Mouse (Mus musculus): ENCODE measurements around the gene Oxa1l. TPM values are rescaled to one million over a fixed set of nuclear protein-coding genes. Genes with fewer than 3 reads are reported as not detected.

The Oxa1l gene
- polyA plus RNA-seq, 1 experiment from 2014 or later = 44.2 TPM

DNA sequence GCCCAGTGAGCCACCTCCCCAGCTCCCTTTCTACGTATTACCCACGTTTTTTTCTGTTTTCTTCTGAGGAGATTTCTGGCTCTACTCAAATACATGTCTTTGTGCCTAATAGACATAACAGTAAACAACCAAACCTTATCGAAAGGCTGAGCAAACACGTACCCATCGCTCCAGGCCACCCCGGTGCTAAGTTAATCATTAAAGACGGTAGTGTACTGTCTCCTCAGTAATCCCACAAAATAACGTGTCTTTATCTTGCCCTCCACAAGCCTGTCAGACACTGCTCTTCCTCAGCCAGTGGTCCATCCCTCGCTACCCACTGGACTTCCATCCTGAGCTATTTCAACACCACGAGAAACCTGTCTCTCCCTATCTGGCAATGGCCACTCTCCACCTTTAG, 21.2 kb downstream of the Oxa1l start:
- Histone ChIP-seq H3K27ac (ENCODE audit: low read depth, low read length) (no peak overlapping the region), H3K36me3 (ENCODE audit: control insufficient read depth, insufficient read depth, low read length) (no peaks in the 10 kb centered on the region), H3K9me3 (ENCODE audit: control insufficient read depth, low read length) (no peaks in the 10 kb centered on the region), H3K27me3 (ENCODE audit: control insufficient read depth, insufficient read depth, low read length) (no peaks in the 10 kb centered on the region), H3K4me3 (ENCODE audit: low read depth, low read length) (no peak overlapping the region), H3K4me2 (no peak overlapping the region), H3K9ac (ENCODE audit: low read length) (no peak overlapping the region), H3K4me1 (ENCODE audit: control insufficient read depth, insufficient read depth, low read length) (no peaks in the 10 kb centered on the region; the same call in 1 of the 2 replicates)
- ATAC-seq (ENCODE audit: low FRiP score) (no peak), DNase-seq (ENCODE audit: low spot score, missing footprints) (no peak)
- WGBS = 88% methylated on average over 10 of the region's 10 CpGs

DNA sequence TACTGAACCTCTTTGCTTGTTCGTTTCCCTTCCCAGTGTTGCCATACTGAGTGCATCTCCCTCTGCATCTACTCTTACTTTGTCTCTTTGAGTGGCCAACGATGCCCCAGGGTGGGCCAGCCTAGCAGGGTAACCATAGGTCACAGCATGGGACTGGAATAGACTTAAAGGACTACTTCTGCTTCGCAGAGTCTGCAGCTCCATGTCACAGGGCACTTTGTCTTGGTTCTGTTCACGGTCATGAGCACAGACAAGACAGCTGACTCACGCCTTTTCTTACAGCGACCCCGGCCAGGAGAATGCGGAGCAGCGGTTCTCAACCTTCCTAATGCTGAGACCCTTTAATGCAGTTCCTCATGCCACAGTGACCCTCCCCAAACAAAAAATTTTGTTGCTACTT, 22.0 kb downstream of the Oxa1l start:
- WGBS = 68% methylated on average over 9 of the region's 9 CpGs
- Histone ChIP-seq H3K27me3 (ENCODE audit: control insufficient read depth, insufficient read depth, low read length) (no peaks in the 10 kb centered on the region), H3K4me3 (ENCODE audit: low read depth, low read length) (no peak overlapping the region), H3K9ac (ENCODE audit: low read length) (no peak overlapping the region), H3K9me3 (ENCODE audit: control insufficient read depth, low read length) (no peaks in the 10 kb centered on the region), H3K4me1 (ENCODE audit: control insufficient read depth, insufficient read depth, low read length) (no peaks in the 10 kb centered on the region; the same call in 1 of the 2 replicates), H3K36me3 (ENCODE audit: control insufficient read depth, insufficient read depth, low read length) (no peaks in the 10 kb centered on the region), H3K27ac (ENCODE audit: low read depth, low read length) (no peak overlapping the region), H3K4me2 (no peak overlapping the region)
- ATAC-seq (ENCODE audit: low FRiP score) (no peak), DNase-seq (ENCODE audit: low spot score, missing footprints) (peak; percentile 64)

- Histone ChIP-seq H3K36me3 (ENCODE audit: control insufficient read depth, insufficient read depth, low read length) (no peaks in the 10 kb centered on the region), H3K27ac (ENCODE audit: low read depth, low read length) (no peak overlapping the region), H3K4me2 (no peak overlapping the region), H3K27me3 (ENCODE audit: control insufficient read depth, insufficient read depth, low read length) (no peaks in the 10 kb centered on the region), H3K4me3 (ENCODE audit: low read depth, low read length) (no peak overlapping the region), H3K9ac (ENCODE audit: low read length) (no peak overlapping the region), H3K9me3 (ENCODE audit: control insufficient read depth, low read length) (no peaks in the 10 kb centered on the region), H3K4me1 (ENCODE audit: control insufficient read depth, insufficient read depth, low read length) (no peaks in the 10 kb centered on the region; the same call in 1 of the 2 replicates)
- ATAC-seq (ENCODE audit: low FRiP score) (0 out of 2 replicates have a peak, but pooled peaks have one; percentile 35), DNase-seq (ENCODE audit: low spot score, missing footprints) (peak; percentile 39)
- WGBS = 67% methylated on average over 4 of the region's 4 CpGs
These were observed 22.7 kb downstream of the Oxa1l start for GRCm38 (mm10) chr14:54383355-54383771.

GRCm38 (mm10) chr14:54384396-54384795, 23.8 kb downstream of the Oxa1l start:
- H3K9ac ChIP-seq (ENCODE audit: low read length) = no peak overlapping the region
- no peaks in the 10 kb centered on the region for H3K9me3 ChIP-seq (ENCODE audit: control insufficient read depth, low read length)
- no peak overlapping the region for H3K4me2 ChIP-seq
- no peak overlapping the region for H3K27ac ChIP-seq (ENCODE audit: low read depth, low read length)
- no peaks in the 10 kb centered on the region for H3K36me3 ChIP-seq (ENCODE audit: control insufficient read depth, insufficient read depth, low read length)
- H3K4me1 ChIP-seq (ENCODE audit: control insufficient read depth, insufficient read depth, low read length) = no peaks in the 10 kb centered on the region; the same call in 1 of the 2 replicates
- DNase-seq (ENCODE audit: low spot score, missing footprints) = no peak
- no peak for ATAC-seq (ENCODE audit: low FRiP score)
- H3K27me3 ChIP-seq (ENCODE audit: control insufficient read depth, insufficient read depth, low read length) = no peaks in the 10 kb centered on the region
- H3K4me3 ChIP-seq (ENCODE audit: low read depth, low read length) = no peak overlapping the region
- 91% methylated on average over 8 of the region's 8 CpGs for WGBS

- Histone ChIP-seq H3K9me3 (ENCODE audit: control insufficient read depth, low read length) (no peaks in the 10 kb centered on the region), H3K36me3 (ENCODE audit: control insufficient read depth, insufficient read depth, low read length) (no peaks in the 10 kb centered on the region), H3K4me2 (no peak overlapping the region), H3K4me3 (ENCODE audit: low read depth, low read length) (no peak overlapping the region), H3K9ac (ENCODE audit: low read length) (no peak overlapping the region), H3K27me3 (ENCODE audit: control insufficient read depth, insufficient read depth, low read length) (no peaks in the 10 kb centered on the region), H3K27ac (ENCODE audit: low read depth, low read length) (no peak overlapping the region), H3K4me1 (ENCODE audit: control insufficient read depth, insufficient read depth, low read length) (no peaks in the 10 kb centered on the region; the same call in 1 of the 2 replicates)
- 85% methylated on average over 7 of the region's 7 CpGs for WGBS
- ATAC-seq (ENCODE audit: low FRiP score) (no peak), DNase-seq (ENCODE audit: low spot score, missing footprints) (peak; percentile 51)
These were observed 25.5 kb downstream of the Oxa1l start for GRCm38 (mm10) chr14:54385968-54386618.

GRCm38 (mm10) chr14:54387546-54387945, 26.9 kb downstream of the Oxa1l start:
- Histone ChIP-seq H3K4me1 (ENCODE audit: control insufficient read depth, insufficient read depth, low read length) (no peaks in the 10 kb centered on the region; the same call in 1 of the 2 replicates), H3K4me2 (no peak overlapping the region), H3K27ac (ENCODE audit: low read depth, low read length) (no peak overlapping the region), H3K27me3 (ENCODE audit: control insufficient read depth, insufficient read depth, low read length) (no peaks in the 10 kb centered on the region), H3K4me3 (ENCODE audit: low read depth, low read length) (no peak overlapping the region), H3K9me3 (ENCODE audit: control insufficient read depth, low read length) (no peaks in the 10 kb centered on the region), H3K9ac (ENCODE audit: low read length) (no peak overlapping the region), H3K36me3 (ENCODE audit: control insufficient read depth, insufficient read depth, low read length) (no peaks in the 10 kb centered on the region)
- peak; percentile 45 for DNase-seq (ENCODE audit: low spot score, missing footprints)
- no peak for ATAC-seq (ENCODE audit: low FRiP score)
- WGBS = 84% methylated on average over 6 of the region's 6 CpGs

DNA sequence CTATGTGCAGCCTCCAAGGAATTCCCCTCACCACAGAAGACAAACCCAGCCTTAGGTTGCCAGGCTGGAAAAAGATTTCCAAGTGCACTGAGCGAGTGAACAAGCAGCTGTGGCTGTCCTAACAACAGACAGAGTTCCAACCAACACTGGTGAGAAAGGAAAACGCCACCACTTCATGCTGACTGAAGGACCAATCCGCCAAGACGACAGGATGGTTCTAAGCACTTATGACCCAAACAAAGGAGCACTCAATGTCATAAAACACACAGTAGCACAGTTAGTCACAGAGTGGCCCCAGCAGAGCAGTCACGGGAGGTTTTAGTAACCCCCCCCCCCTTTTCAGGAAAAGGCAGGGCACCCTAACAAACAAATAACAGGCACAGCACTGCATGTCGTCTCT, 30.2 kb downstream of the Oxa1l start:
- no peak for ATAC-seq (ENCODE audit: low FRiP score)
- Histone ChIP-seq H3K36me3 (ENCODE audit: control insufficient read depth, insufficient read depth, low read length) (no peaks in the 10 kb centered on the region), H3K4me1 (ENCODE audit: control insufficient read depth, insufficient read depth, low read length) (no peaks in the 10 kb centered on the region), H3K4me3 (ENCODE audit: low read depth, low read length) (no peak overlapping the region), H3K4me2 (no peak overlapping the region), H3K27ac (ENCODE audit: low read depth, low read length) (no peak overlapping the region), H3K27me3 (ENCODE audit: control insufficient read depth, insufficient read depth, low read length) (no peaks in the 10 kb centered on the region), H3K9ac (ENCODE audit: low read length) (no peak overlapping the region), H3K9me3 (ENCODE audit: control insufficient read depth, low read length) (no peaks in the 10 kb centered on the region)
- DNase-seq (ENCODE audit: low spot score, missing footprints) = no peak
- 72% methylated on average over 6 of the region's 6 CpGs for WGBS

GRCm38 (mm10) chr14:54393794-54394193, 33.2 kb downstream of the Oxa1l start:
- WGBS = 81% methylated on average over 3 of the region's 3 CpGs
- Histone ChIP-seq H3K4me2 (no peak overlapping the region), H3K9me3 (ENCODE audit: control insufficient read depth, low read length) (no peaks in the 10 kb centered on the region), H3K4me1 (ENCODE audit: control insufficient read depth, insufficient read depth, low read length) (no peaks in the 10 kb centered on the region), H3K27ac (ENCODE audit: low read depth, low read length) (no peak overlapping the region), H3K27me3 (ENCODE audit: control insufficient read depth, insufficient read depth, low read length) (no peaks in the 10 kb centered on the region), H3K9ac (ENCODE audit: low read length) (no peak overlapping the region), H3K36me3 (ENCODE audit: control insufficient read depth, insufficient read depth, low read length) (no peaks in the 10 kb centered on the region), H3K4me3 (ENCODE audit: low read depth, low read length) (no peak overlapping the region)
- DNase-seq (ENCODE audit: low spot score, missing footprints) (no peak), ATAC-seq (ENCODE audit: low FRiP score) (no peak)

DNA sequence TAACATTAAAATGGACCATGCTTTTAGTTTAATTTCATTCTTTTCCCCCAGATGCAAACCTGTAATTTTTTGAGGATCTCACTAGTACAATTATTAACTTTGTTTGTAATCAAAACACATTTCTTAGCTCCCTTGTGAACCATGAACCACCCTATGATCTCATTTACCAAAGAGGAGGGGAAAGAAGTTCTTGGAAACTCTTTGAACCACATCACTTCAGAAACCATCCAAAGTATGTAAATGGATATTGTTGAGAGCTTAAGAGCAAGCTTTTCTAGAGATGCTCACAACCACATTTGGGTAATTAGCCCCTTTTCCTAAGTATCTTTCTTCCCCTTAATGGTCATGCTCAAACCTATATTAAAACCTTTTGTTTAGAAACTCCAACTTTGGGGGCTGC, 33.7 kb downstream of the Oxa1l start:
- Histone ChIP-seq H3K9me3 (ENCODE audit: control insufficient read depth, low read length) (no peaks in the 10 kb centered on the region), H3K27me3 (ENCODE audit: control insufficient read depth, insufficient read depth, low read length) (no peaks in the 10 kb centered on the region), H3K27ac (ENCODE audit: low read depth, low read length) (no peak overlapping the region), H3K4me2 (no peak overlapping the region), H3K4me3 (ENCODE audit: low read depth, low read length) (no peak overlapping the region), H3K4me1 (ENCODE audit: control insufficient read depth, insufficient read depth, low read length) (no peaks in the 10 kb centered on the region), H3K9ac (ENCODE audit: low read length) (no peak overlapping the region), H3K36me3 (ENCODE audit: control insufficient read depth, insufficient read depth, low read length) (no peaks in the 10 kb centered on the region)
- DNase-seq (ENCODE audit: low spot score, missing footprints) (no peak), ATAC-seq (ENCODE audit: low FRiP score) (no peak)

All from midbrain, embryonic 11.5 days (tissue).